Mouse (Mus musculus) MEL (cell line): ENCODE measurements around the gene C8b.

Experiments used
- CTCF ChIP-seq, 3 experiments: IDR thresholded peaks in 2 of 3; conservative IDR thresholded peaks in 1 of 3; 2 replicates each; pipeline ENCODE4 v1.5.1; 2011 to 2012; ENCODE audit warnings: low read length in 3 of 3, low read depth in 2 of 3, mild to moderate bottlenecking in 2 of 3, improper control_type of control experiment in 1 of 3, inconsistent platforms in 1 of 3, mixed read lengths in 1 of 3, moderate library complexity in 1 of 3; ENCODE audit not compliant: control insufficient read depth in 1 of 3, insufficient read depth in 1 of 3, poor library complexity in 1 of 3, severe bottlenecking in 1 of 3
- E2F4 ChIP-seq: IDR thresholded peaks from 2 replicates; pipeline ENCODE4 v1.6.1; 2011; ENCODE audit warnings: low read depth, low read length, improper control_type of control experiment, borderline replicate concordance
- JUND ChIP-seq: IDR thresholded peaks from 2 replicates; pipeline ENCODE4 v1.6.1; 2011; ENCODE audit warnings: low read depth, mild to moderate bottlenecking, improper control_type of control experiment, low read length
- KAT2A ChIP-seq: conservative IDR thresholded peaks from 2 replicates; pipeline ENCODE4 v1.6.1; 2012; ENCODE audit warnings: low read depth, low read length, improper control_type of control experiment, inconsistent platforms
- MEF2A ChIP-seq: IDR thresholded peaks from 2 replicates; pipeline ENCODE4 v1.6.1; 2014; ENCODE audit warnings: low read depth, mild to moderate bottlenecking, inconsistent platforms, low read length, improper control_type of control experiment; ENCODE audit not compliant: poor library complexity, insufficient replicate concordance, severe bottlenecking; ENCODE audit errors: extremely low read depth
- MYB ChIP-seq: IDR thresholded peaks from 2 replicates; pipeline ENCODE4 v1.6.1; 2011; ENCODE audit warnings: mild to moderate bottlenecking, low read depth, low read length, improper control_type of control experiment
- POLR2A ChIP-seq, 2 experiments: IDR thresholded peaks; 2 replicates each; pipeline ENCODE4 v1.6.1; 2011 to 2012; ENCODE audit warnings: low read length in 2 of 2, mild to moderate bottlenecking in 2 of 2, control low read depth in 1 of 2, improper control_type of control experiment in 1 of 2, low read depth in 1 of 2, moderate library complexity in 1 of 2; ENCODE audit not compliant: control insufficient read depth in 1 of 2, insufficient read depth in 1 of 2, poor library complexity in 1 of 2
- POLR2AphosphoS2 ChIP-seq: IDR thresholded peaks from 2 replicates; pipeline ENCODE4 v1.6.1; 2011; ENCODE audit warnings: low read length, improper control_type of control experiment
- RAD21 ChIP-seq: IDR thresholded peaks from 2 replicates; pipeline ENCODE4 v1.6.1; 2011; ENCODE audit warnings: mild to moderate bottlenecking, low read depth, low read length, improper control_type of control experiment

DNA sequence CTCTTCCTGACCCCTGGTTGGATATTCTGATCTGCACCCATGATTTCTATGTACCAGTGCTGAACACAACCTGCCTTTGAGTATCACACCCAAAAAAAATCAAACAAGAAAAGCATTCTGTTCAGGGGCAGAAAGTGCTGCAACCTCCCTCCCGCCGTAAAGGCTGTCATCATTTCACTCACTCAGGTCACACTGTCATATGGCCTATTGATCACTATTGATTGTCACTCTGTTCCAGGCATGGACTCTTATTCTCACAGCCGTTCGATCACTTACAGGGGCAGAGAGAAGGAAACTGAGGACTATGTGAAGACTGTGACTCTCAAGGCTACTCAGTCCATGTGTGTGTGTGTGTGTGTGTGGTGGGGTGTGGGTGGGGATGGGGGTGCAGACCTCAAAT, 2.1 kb downstream of the C8b start:
- TF ChIP-seq CTCF (IDR thresholded peaks at IDR 0.05 in 2 of 3, conservative IDR thresholded peaks at IDR 0.05 in 1 of 3; ENCODE audit: control insufficient read depth in 1 of 3, insufficient read depth in 1 of 3, low read depth in 2 of 3, low read length in 3 of 3, poor library complexity in 1 of 3, severe bottlenecking in 1 of 3) (no peak), KAT2A (no peak), MYB (no peak), RAD21 (no peak), JUND (no peak), POLR2A (IDR thresholded peaks at IDR 0.05; ENCODE audit: control insufficient read depth in 1 of 2, insufficient read depth in 1 of 2, low read depth in 1 of 2, low read length in 2 of 2, poor library complexity in 1 of 2) (no peak), MEF2A (no peak), POLR2AphosphoS2 (no peak), E2F4 (no peak)
